Mouse (Mus musculus): ENCODE measurements around the gene Sfn. TPM values are rescaled to one million over a fixed set of nuclear protein-coding genes. Genes with fewer than 3 reads are reported as not detected.
A peak's percentile ranks its signal among the peaks of the same experiment; 100 is the strongest.

The Sfn gene
- polyA plus RNA-seq, 1 experiment from 2014 or later: 21.3 TPM

DNA sequence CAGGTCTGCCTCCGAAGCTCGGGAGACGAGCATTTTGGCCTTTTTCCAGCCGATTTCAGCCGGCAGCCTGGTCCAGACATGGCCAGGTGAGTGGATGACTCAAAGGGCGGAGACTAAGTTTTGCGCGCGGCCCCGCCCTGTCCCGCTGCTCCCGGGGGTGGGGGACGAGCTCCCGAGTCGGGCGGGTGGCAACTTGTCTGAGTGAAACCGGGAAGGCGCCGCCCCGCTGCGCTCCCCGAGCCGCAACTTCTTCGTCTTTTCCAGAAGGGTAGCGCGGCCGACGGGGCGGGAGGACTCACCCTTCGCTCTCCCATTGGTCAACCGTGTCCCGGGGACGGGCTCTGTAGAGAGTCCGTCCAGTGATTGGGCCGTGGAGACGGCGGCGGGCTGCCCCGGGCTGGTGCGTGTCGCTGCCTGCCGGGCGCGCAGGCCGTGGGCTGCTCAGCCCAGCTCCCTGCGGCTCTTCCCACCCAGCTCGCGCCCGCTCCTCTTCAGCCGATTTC, 2.3 kb downstream of the Sfn start:
- no peak for TF ChIP-seq CTCF (IDR thresholded peaks at IDR 0.05; ENCODE audit: low read depth)
- no peaks in the 10 kb centered on the region for H3K9me3 ChIP-seq (replicated peaks; ENCODE audit: low read length)
- WGBS: 1% methylated on average over 50 of the region's 50 CpGs
- peak overlapping the region; percentile 36 for H3K4me3 ChIP-seq (replicated peaks; ENCODE audit: low read depth, low read length)
- peak overlapping the region; percentile 45 for H3K9ac ChIP-seq (ENCODE audit: low read depth, low read length)
- H3K4me1 ChIP-seq (replicated peaks; ENCODE audit: insufficient read depth, low read length): 0 out of 2 replicates have a peak, but pooled peaks cover 7% of the 10 kb centered on the region
- peak overlapping the region; percentile 19 for H3K27ac ChIP-seq
- H3K4me2 ChIP-seq (ENCODE audit: low read length): peak overlapping the region; percentile 63
- H3K36me3 ChIP-seq (ENCODE audit: insufficient read depth, low read length): peaks cover 7% of the 10 kb centered on the region; the same call in 1 of the 2 replicates
- ATAC-seq (replicated peaks; ENCODE audit: low FRiP score, low read depth): peak; percentile 91
- peak; percentile 93 for DNase-seq (ENCODE audit: low spot score)
- H3K27me3 ChIP-seq (ENCODE audit: insufficient read depth, low read length): peaks cover 6% of the 10 kb centered on the region; the same call in 1 of the 2 replicates

DNA sequence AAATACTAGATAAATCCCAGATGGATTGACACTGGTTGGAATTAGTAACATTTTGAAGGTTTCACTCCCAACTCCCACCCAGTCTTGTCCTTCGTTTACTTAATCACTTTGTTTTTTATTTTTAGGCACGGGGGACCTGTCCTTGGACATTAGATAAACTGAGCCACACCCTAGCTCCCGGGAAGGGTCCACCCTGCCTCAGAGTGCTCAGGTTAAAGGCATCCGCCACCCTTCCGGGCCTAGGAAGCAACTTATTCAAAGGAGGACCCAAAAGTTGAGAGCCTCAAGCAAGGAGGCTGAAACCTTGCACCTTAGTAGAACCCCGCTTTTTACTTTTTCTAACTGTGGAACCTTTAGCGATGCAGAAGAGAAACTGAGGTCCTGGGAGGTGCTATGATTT, 2.9 kb downstream of the Sfn start:
- Histone ChIP-seq H3K27ac (peak overlapping the region; percentile 1), H3K36me3 (ENCODE audit: insufficient read depth, low read length) (peaks cover 6% of the 10 kb centered on the region; the same call in 1 of the 2 replicates), H3K4me1 (replicated peaks; ENCODE audit: insufficient read depth, low read length) (0 out of 2 replicates have a peak, but pooled peaks cover 7% of the 10 kb centered on the region), H3K4me2 (ENCODE audit: low read length) (peak overlapping the region; percentile 63), H3K4me3 (replicated peaks; ENCODE audit: low read depth, low read length) (peak overlapping the region; percentile 36), H3K9ac (ENCODE audit: low read depth, low read length) (peak overlapping the region; percentile 45), H3K27me3 (ENCODE audit: insufficient read depth, low read length) (peaks cover 6% of the 10 kb centered on the region; the same call in 1 of the 2 replicates), H3K9me3 (replicated peaks; ENCODE audit: low read length) (no peaks in the 10 kb centered on the region)
- no peak for TF ChIP-seq CTCF (IDR thresholded peaks at IDR 0.05; ENCODE audit: low read depth)
- ATAC-seq (replicated peaks; ENCODE audit: low FRiP score, low read depth) (no peak), DNase-seq (ENCODE audit: low spot score) (no peak)
- WGBS: 17% methylated on average over 7 of the region's 7 CpGs

- Histone ChIP-seq H3K4me2 (ENCODE audit: low read length) (no peak overlapping the region), H3K4me1 (replicated peaks; ENCODE audit: insufficient read depth, low read length) (0 out of 2 replicates have a peak, but pooled peaks cover 7% of the 10 kb centered on the region), H3K9me3 (replicated peaks; ENCODE audit: low read length) (no peaks in the 10 kb centered on the region), H3K9ac (ENCODE audit: low read depth, low read length) (no peak overlapping the region), H3K4me3 (replicated peaks; ENCODE audit: low read depth, low read length) (no peak overlapping the region), H3K36me3 (ENCODE audit: insufficient read depth, low read length) (0 out of 2 replicates have a peak, but pooled peaks cover under 1% of the 10 kb centered on the region), H3K27ac (peak overlapping the region; percentile 1), H3K27me3 (ENCODE audit: insufficient read depth, low read length) (peaks cover 6% of the 10 kb centered on the region; the same call in 1 of the 2 replicates)
- ATAC-seq (replicated peaks; ENCODE audit: low FRiP score, low read depth) (no peak), DNase-seq (ENCODE audit: low spot score) (peak; percentile 21)
- 22% methylated on average over 4 of the region's 4 CpGs for WGBS
- TF ChIP-seq CTCF (IDR thresholded peaks at IDR 0.05; ENCODE audit: low read depth): no peak
Observed at GRCm38 (mm10) chr4:133598616-133599015, 3.4 kb downstream of the Sfn start.

GRCm38 (mm10) chr4:133596084-133596483, 5.9 kb downstream of the Sfn start:
- H3K27me3 ChIP-seq (ENCODE audit: insufficient read depth, low read length): peaks cover 6% of the 10 kb centered on the region; the same call in 1 of the 2 replicates
- no peaks in the 10 kb centered on the region for H3K9me3 ChIP-seq (replicated peaks; ENCODE audit: low read length)
- H3K4me1 ChIP-seq (replicated peaks; ENCODE audit: insufficient read depth, low read length): 0 out of 2 replicates have a peak, but pooled peaks cover 3% of the 10 kb centered on the region
- 81% methylated on average over 6 of the region's 6 CpGs for WGBS
- no peak overlapping the region for H3K9ac ChIP-seq (ENCODE audit: low read depth, low read length)
- DNase-seq (ENCODE audit: low spot score) (no peak), ATAC-seq (replicated peaks; ENCODE audit: low FRiP score, low read depth) (no peak)
- no peak overlapping the region for H3K27ac ChIP-seq
- peaks cover 7% of the 10 kb centered on the region; the same call in 1 of the 2 replicates for H3K36me3 ChIP-seq (ENCODE audit: insufficient read depth, low read length)
- H3K4me2 ChIP-seq (ENCODE audit: low read length): no peak overlapping the region
- no peak overlapping the region for H3K4me3 ChIP-seq (replicated peaks; ENCODE audit: low read depth, low read length)
- no peak for TF ChIP-seq CTCF (IDR thresholded peaks at IDR 0.05; ENCODE audit: low read depth)

DNA sequence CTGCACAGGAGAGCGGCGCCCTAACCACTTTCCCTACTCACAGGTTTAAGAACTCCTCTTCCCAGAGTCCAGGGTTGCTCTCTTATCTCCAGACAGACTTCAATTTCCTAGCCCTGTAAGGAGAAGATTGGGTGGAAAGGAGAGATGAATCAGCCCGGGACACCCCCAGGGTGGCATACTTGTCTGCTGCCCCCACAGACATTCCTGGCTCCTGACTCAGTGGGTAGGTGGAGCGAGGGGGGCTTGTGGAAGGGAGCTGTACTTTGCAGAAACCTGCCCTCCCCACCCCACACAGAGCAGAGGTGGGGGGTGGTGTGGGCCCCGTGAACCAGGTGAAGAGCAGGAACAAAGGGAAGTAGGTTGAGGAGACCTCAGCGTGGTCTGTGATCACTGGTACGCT, 6.4 kb downstream of the Sfn start:
- TF ChIP-seq CTCF (IDR thresholded peaks at IDR 0.05; ENCODE audit: low read depth): no peak
- peaks cover 13% of the 10 kb centered on the region; the same call in 1 of the 2 replicates for H3K36me3 ChIP-seq (ENCODE audit: insufficient read depth, low read length)
- DNase-seq (ENCODE audit: low spot score) (no peak), ATAC-seq (replicated peaks; ENCODE audit: low FRiP score, low read depth) (no peak)
- H3K27me3 ChIP-seq (ENCODE audit: insufficient read depth, low read length): peaks cover 6% of the 10 kb centered on the region; the same call in 1 of the 2 replicates
- 80% methylated on average over 7 of the region's 7 CpGs for whole genome bisulfite sequencing
- H3K4me2 ChIP-seq (ENCODE audit: low read length): no peak overlapping the region
- no peak overlapping the region for H3K9ac ChIP-seq (ENCODE audit: low read depth, low read length)
- H3K27ac ChIP-seq: no peak overlapping the region
- 0 out of 2 replicates have a peak, but pooled peaks cover 3% of the 10 kb centered on the region for H3K4me1 ChIP-seq (replicated peaks; ENCODE audit: insufficient read depth, low read length)
- H3K4me3 ChIP-seq (replicated peaks; ENCODE audit: low read depth, low read length): no peak overlapping the region
- H3K9me3 ChIP-seq (replicated peaks; ENCODE audit: low read length): no peaks in the 10 kb centered on the region

DNA sequence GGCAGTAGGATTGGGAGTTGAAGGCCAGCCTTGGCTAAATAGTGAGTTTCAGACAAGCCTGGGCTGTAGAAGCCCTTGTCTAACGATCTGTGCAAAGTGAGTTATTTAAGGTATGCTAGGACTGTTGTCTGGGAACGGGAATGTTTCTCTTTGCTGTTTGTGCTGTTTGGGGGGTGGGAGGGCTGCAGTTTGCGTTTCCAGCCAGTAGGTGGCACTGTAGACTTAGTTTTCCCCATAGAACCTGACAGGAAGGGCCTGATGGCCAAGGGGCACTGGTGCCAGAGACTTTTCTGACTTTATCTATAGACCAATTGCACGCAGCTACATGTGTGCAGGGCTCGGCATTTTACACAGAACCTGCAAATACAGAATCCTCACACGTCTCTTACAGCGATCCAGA, 9.4 kb downstream of the Sfn start:
- peaks cover 39% of the 10 kb centered on the region for H3K36me3 ChIP-seq (ENCODE audit: insufficient read depth, low read length)
- no peaks in the 10 kb centered on the region for H3K4me1 ChIP-seq (replicated peaks; ENCODE audit: insufficient read depth, low read length)
- H3K27me3 ChIP-seq (ENCODE audit: insufficient read depth, low read length): no peaks in the 10 kb centered on the region
- H3K4me3 ChIP-seq (replicated peaks; ENCODE audit: low read depth, low read length): no peak overlapping the region
- peak; percentile 97 for TF ChIP-seq CTCF (IDR thresholded peaks at IDR 0.05; ENCODE audit: low read depth)
- no peaks in the 10 kb centered on the region for H3K9me3 ChIP-seq (replicated peaks; ENCODE audit: low read length)
- peak; percentile 84 for DNase-seq (ENCODE audit: low spot score)
- H3K4me2 ChIP-seq (ENCODE audit: low read length): no peak overlapping the region
- 30% methylated on average over 7 of the region's 7 CpGs for WGBS
- no peak; the same call in 1 of the 2 replicates for ATAC-seq (replicated peaks; ENCODE audit: low FRiP score, low read depth)
- no peak overlapping the region for H3K9ac ChIP-seq (ENCODE audit: low read depth, low read length)
- no peak overlapping the region for H3K27ac ChIP-seq
